Mouse (Mus musculus): ENCODE measurements at regions not wholly inside any gene's neighbourhood (a gene's known extent, or its start where the extent isn't known, plus 50 kb on each side); places are given as distances from the start of the nearest gene placed in this dataset.

- ATAC-seq (ENCODE audit: insufficient number of reproducible peaks, low FRiP score, low TSS enrichment): no peak
These were observed 161.0 kb downstream of the Cxcl12 start for GRCm38 (mm10) chr6:117329164-117329939.

GRCm38 (mm10) chr6:117330198-117330597 lies 161.9 kb downstream of the Cxcl12 start:
- ATAC-seq (ENCODE audit: insufficient number of reproducible peaks, low FRiP score, low TSS enrichment): no peak

- no peak for ATAC-seq (ENCODE audit: insufficient number of reproducible peaks, low FRiP score, low TSS enrichment)
These were observed 162.5 kb downstream of the Cxcl12 start for GRCm38 (mm10) chr6:117330726-117331360.

- no peak for ATAC-seq (ENCODE audit: insufficient number of reproducible peaks, low FRiP score, low TSS enrichment)
These were observed 164.3 kb downstream of the Cxcl12 start for GRCm38 (mm10) chr6:117332641-117333040.

GRCm38 (mm10) chr6:117342123-117342522 lies 173.8 kb downstream of the Cxcl12 start:
- no peak for ATAC-seq (ENCODE audit: insufficient number of reproducible peaks, low FRiP score, low TSS enrichment)

GRCm38 (mm10) chr6:117347356-117347755 lies 179.0 kb downstream of the Cxcl12 start:
- ATAC-seq (ENCODE audit: insufficient number of reproducible peaks, low FRiP score, low TSS enrichment): no peak

GRCm38 (mm10) chr6:117351846-117352245 lies 183.5 kb downstream of the Cxcl12 start:
- no peak for ATAC-seq (ENCODE audit: insufficient number of reproducible peaks, low FRiP score, low TSS enrichment)

- ATAC-seq (ENCODE audit: insufficient number of reproducible peaks, low FRiP score, low TSS enrichment): no peak
These were observed 184.8 kb downstream of the Cxcl12 start for GRCm38 (mm10) chr6:117353091-117353490.

GRCm38 (mm10) chr6:117356101-117356500 lies 187.8 kb downstream of the Cxcl12 start:
- no peak for ATAC-seq (ENCODE audit: insufficient number of reproducible peaks, low FRiP score, low TSS enrichment)

- no peak for ATAC-seq (ENCODE audit: insufficient number of reproducible peaks, low FRiP score, low TSS enrichment)
These were observed 191.1 kb downstream of the Cxcl12 start for GRCm38 (mm10) chr6:117359401-117359800.

GRCm38 (mm10) chr6:117366563-117366962 lies 198.2 kb downstream of the Cxcl12 start:
- no peak for ATAC-seq (ENCODE audit: insufficient number of reproducible peaks, low FRiP score, low TSS enrichment)

GRCm38 (mm10) chr6:117375989-117376388 lies 207.7 kb downstream of the Cxcl12 start:
- no peak for ATAC-seq (ENCODE audit: insufficient number of reproducible peaks, low FRiP score, low TSS enrichment)

GRCm38 (mm10) chr6:117379904-117380303 lies 211.6 kb downstream of the Cxcl12 start:
- ATAC-seq (ENCODE audit: insufficient number of reproducible peaks, low FRiP score, low TSS enrichment): no peak

- no peak for ATAC-seq (ENCODE audit: insufficient number of reproducible peaks, low FRiP score, low TSS enrichment)
These were observed 222.0 kb downstream of the Cxcl12 start for GRCm38 (mm10) chr6:117390233-117390848.

GRCm38 (mm10) chr6:117393480-117393879 lies 225.1 kb downstream of the Cxcl12 start:
- no peak for ATAC-seq (ENCODE audit: insufficient number of reproducible peaks, low FRiP score, low TSS enrichment)

GRCm38 (mm10) chr6:117405589-117406311 lies 237.4 kb downstream of the Cxcl12 start:
- ATAC-seq (ENCODE audit: insufficient number of reproducible peaks, low FRiP score, low TSS enrichment): no peak

- ATAC-seq (ENCODE audit: insufficient number of reproducible peaks, low FRiP score, low TSS enrichment): no peak
These were observed 237.9 kb downstream of the Cxcl12 start for GRCm38 (mm10) chr6:117406312-117406595.

GRCm38 (mm10) chr6:117406757-117407156 lies 238.4 kb downstream of the Cxcl12 start:
- ATAC-seq (ENCODE audit: insufficient number of reproducible peaks, low FRiP score, low TSS enrichment): no peak

- ATAC-seq (ENCODE audit: insufficient number of reproducible peaks, low FRiP score, low TSS enrichment): no peak
These were observed 239.0 kb downstream of the Cxcl12 start for GRCm38 (mm10) chr6:117407206-117407858.

- no peak for ATAC-seq (ENCODE audit: insufficient number of reproducible peaks, low FRiP score, low TSS enrichment)
These were observed 239.6 kb downstream of the Cxcl12 start for GRCm38 (mm10) chr6:117407953-117408352.

All from cerebellum, adult (tissue).